Mouse (Mus musculus) layer of hippocampus, adult 11-12 months (tissue): ENCODE results near the gene Top1.
A peak's percentile ranks its signal among the peaks of the same experiment; 100 is the strongest.

Experiments used
- DNase-seq: peaks from one replicate; pipeline ENCODE4 v3.0.0; 2022; ENCODE audit warnings: low spot score

Top1 gene

DNA sequence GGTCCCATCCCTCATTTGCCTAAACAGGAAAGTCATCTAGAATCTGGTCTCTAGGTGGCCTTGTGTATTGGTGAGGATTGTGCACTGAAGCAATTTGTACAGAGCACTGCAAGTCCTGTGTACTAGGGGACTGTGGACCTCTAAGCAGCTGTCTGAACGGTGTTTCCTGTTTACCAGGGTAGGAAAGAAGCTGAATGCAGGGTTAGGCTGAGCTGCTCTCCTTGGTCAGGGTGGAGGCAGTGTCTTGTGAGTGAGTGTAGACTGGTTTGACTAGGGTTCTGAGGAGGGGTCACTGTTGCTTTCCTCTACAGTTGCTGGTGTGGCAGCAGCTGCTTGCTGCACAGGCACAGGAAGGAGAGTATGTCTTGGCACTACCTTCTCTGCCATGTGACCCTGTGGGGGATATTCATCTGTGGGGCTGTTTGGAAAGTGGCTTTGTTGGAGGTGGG is 96.5 kb downstream of the Top1 start:
- no peak for DNase-seq

DNA sequence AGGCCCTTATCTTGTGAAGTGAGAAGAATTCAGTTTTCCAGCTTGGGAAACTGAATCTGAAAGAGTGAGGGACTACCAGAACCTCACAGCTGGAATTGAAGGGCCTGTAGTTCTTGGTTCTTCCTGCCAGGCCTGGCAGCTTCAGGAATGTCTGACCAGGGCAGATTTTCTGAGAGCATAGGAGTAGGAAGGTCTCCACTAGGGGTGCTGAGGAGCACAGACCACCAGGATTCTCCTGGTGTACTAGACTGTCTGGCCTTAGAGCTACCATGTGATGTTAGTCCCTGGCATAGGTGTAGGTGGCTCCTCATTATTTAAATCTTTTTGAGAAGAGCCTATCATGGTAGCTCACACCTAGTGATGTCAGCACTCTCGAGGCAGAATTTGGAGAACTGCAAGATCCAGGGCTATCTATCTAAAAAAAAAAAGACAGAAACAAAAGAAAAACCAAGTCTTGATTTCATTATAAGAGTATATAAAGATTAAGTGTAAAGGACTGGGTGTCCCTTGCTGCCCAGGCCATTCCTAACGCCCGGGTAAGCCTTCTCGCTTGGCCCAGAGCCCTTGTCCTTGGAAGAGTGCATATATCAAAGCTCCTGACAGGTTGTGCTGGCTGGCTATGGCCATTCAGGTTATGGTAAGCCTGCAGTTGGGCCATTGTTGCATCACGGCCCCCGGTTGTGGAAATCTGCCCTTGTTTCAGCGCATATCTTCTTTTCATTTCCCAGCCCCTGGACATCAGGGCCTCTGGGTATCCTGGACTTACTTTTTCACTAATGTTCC is 98.5 kb downstream of the Top1 start:
- peak; percentile 69 for DNase-seq

GRCm38 (mm10) chr2:160744823-160745210 is 99.1 kb downstream of the Top1 start:
- DNase-seq = no peak

DNA sequence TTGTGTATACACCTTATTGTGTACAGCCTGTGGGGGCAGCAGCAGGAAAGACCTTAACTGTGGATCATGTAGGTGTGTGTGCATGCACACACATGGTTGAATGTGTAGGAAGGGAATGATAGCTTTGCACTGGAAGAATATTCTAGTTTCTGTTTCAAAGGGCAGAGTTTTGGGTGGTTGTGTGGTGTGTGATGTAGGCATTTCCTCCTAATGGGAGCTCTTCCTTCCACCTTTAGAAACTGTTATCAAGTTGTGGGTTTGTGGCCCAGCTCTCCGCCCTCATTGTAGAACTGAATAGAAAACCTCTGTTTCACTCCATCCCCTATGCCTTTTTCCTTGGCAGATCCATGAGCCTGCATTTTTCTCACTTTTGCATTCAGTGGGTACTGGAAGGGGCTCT is 99.8 kb downstream of the Top1 start:
- DNase-seq = no peak

DNA sequence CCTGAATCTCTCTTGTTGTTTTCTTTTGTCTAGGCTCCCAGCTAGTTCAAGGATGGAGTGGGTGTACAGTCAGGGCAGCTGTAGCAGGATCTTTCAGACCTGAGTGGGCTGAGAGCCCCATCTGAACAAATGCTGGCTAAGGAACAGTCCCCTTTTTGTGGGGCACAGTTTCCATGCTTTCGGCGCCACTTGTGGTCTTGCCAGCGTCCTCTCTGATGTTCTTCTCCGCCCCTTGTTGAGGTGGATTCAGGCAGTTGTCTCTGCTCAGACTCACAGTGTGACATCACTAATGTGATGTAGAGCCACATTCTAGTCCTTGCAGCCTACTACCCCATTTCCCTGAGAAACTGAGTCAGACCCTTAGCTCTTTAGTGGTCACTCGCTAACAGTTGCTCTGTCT is 100.9 kb downstream of the Top1 start:
- no peak for DNase-seq

DNA sequence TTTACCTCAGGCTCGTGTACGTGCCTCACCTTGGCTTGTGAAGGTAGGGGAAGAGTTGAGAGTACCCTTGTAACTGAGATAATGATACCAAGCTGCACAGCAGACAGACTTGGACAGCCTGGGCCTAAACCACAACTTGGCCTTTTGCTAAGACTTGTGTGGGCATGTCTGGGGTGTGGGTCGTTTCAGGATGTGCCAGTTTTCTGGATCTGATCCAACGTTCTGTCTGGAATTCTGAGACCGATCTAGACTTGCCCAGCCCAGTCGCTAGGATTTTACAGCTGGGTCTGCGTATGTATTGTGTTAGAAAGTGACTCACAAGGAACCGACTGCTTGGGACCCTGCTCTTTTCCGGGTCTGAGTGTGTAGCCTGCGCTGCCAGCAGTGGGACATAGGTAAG is 101.4 kb downstream of the Top1 start:
- no peak for DNase-seq

GRCm38 (mm10) chr2:160756583-160757203 is 111.0 kb downstream of the Top1 start:
- DNase-seq = no peak

GRCm38 (mm10) chr2:160760433-160761184 is 114.9 kb downstream of the Top1 start:
- peak; percentile 76 for DNase-seq

GRCm38 (mm10) chr2:160763816-160764215 is 118.1 kb downstream of the Top1 start:
- no peak for DNase-seq

GRCm38 (mm10) chr2:160764386-160764785 is 118.7 kb downstream of the Top1 start:
- no peak for DNase-seq

DNA sequence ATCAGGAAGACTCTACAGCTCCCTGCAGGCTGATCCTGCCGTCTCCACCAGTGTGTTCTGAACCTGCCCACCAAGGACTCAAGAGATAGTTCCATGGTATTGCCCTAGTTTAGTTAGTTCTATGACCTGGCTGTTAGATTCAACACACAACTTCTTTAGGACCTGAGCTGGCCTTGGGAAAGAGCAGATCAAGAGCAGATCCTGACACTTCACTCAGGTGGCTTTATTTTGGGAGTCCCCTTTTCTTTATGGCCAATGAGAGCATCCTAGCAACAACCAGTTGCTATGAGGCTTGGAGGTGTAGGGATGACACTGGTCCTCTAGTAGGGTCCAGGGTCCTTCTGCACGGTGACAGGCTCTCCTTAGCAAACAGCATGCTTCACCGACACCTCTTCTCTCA is 119.4 kb downstream of the Top1 start:
- no peak for DNase-seq

GRCm38 (mm10) chr2:160766371-160766771 is 120.7 kb downstream of the Top1 start:
- no peak for DNase-seq

GRCm38 (mm10) chr2:160767201-160767600 is 121.5 kb downstream of the Top1 start:
- no peak for DNase-seq

GRCm38 (mm10) chr2:160768097-160768695 is 122.5 kb downstream of the Top1 start:
- no peak for DNase-seq

- no peak for DNase-seq
Measured at GRCm38 (mm10) chr2:160768997-160769396, 123.3 kb downstream of the Top1 start.

DNA sequence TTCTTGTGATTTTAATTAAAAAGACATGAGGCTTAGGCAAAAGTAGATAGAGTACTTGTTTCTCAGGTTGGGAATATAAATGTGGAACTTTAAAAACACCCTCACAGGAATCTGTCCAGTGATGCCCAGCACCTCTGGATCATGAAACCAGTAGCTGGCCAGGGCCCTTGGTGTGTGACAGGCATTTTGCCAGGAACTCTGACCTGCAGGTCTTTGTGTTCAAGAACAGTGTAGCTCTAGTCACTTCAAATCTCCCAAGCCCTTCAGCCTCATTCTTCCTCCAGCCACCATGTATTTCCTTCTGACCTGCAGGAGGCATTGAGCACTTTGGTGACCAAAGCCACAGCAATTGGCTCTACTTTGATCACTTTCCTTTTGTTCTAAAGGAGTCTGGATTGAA is 124.7 kb downstream of the Top1 start:
- no peak for DNase-seq

GRCm38 (mm10) chr2:160770871-160771270 is 125.2 kb downstream of the Top1 start:
- peak; percentile 48 for DNase-seq

GRCm38 (mm10) chr2:160771325-160772276 is 125.9 kb downstream of the Top1 start:
- DNase-seq = no peak
